Comparison of ENCODE assay signal across 11 mouse cellular contexts in genomic region chr5:120777478-120777877, GRCm38 (mm10). TPM values are rescaled to one million over a fixed set of nuclear protein-coding genes. Genes with fewer than 3 reads are reported as not detected.
DNase-seq lines count a peak whose midpoint lies in the region; ATAC-seq and TF ChIP-seq lines count a peak whose summit lies in the region.
"Had no signal": no experiment of that assay in that cellular context is flagged by ENCODE, and none has a peak within 500 bp of the region (broad histone marks: within the 10 kb centered on the region; RNA-seq: fewer than 3 reads in every experiment).

TSS of gene Oas3 (minus strand) at chr5:120777661.

- no peak for ATAC-seq in G1E (ENCODE audit: extremely low read depth, insufficient number of reproducible peaks, low FRiP score, poor library complexity, severe bottlenecking)

- no peaks in the 10 kb centered on the region for H3K36me3 ChIP-seq in G1E (replicated peaks)
- H3K36me3 ChIP-seq in small intestine, adult 2 months (ENCODE audit: control insufficient read depth, insufficient read depth, low read length), result no peaks in the 10 kb centered on the region

- no peak for TF ChIP-seq CTCF in G1E (IDR thresholded peaks at IDR 0.05; ENCODE audit: low read depth, low read length)
- no peak for TF ChIP-seq CTCF in small intestine, adult 2 months (IDR thresholded peaks at IDR 0.05; ENCODE audit: extremely low read depth, insufficient read length, insufficient replicate concordance, low read depth, low read length)

- H3K27me3 ChIP-seq in G1E (ENCODE audit: insufficient read depth, low read length), result 0 out of 2 replicates have a peak, but pooled peaks cover 4% of the 10 kb centered on the region
- no peaks in the 10 kb centered on the region for H3K27me3 ChIP-seq in small intestine, adult 2 months (ENCODE audit: control insufficient read depth, insufficient read depth, low read length)

- TF ChIP-seq POLR2A in small intestine, adult 2 months (IDR thresholded peaks at IDR 0.05; ENCODE audit: low read depth, low read length), result peak; percentile 75; the same call in 1 of the 2 replicates

- 36% methylated on average over 9 of the region's 9 CpGs for WGBS in small intestine, adult 2 months

- no peaks in the 10 kb centered on the region for H3K9me3 ChIP-seq in G1E (replicated peaks)

- DNase-seq in lung, postnatal 36 days, result peak; percentile 7
- DNase-seq in lung, postnatal 14 days, result no peak
- DNase-seq in G1E (ENCODE audit: low spot score), result no peak
- DNase-seq in induced T-regulatory cell, adult 2 months (ENCODE audit: low read depth), result peak; percentile 78
- DNase-seq in cerebellum, adult 11 months, result no peak
- no peak for DNase-seq in heart, adult 18-20 months
- DNase-seq: embryo, embryonic 11 days; gastrocnemius, postnatal 10 days; kidney, adult 2 months had no signal

- peaks cover 32% of the 10 kb centered on the region for H3K4me1 ChIP-seq in G1E (ENCODE audit: insufficient read depth, low read depth, low read length)
- H3K4me1 ChIP-seq in small intestine, adult 2 months (ENCODE audit: control insufficient read depth, insufficient read depth, insufficient read length, low read length), result peaks cover 20% of the 10 kb centered on the region

- peak within 1 kb of the TSS; percentile 91 for H3K27ac ChIP-seq in small intestine, adult 2 months (ENCODE audit: insufficient read depth, low read depth, low read length)

- H3K4me3 ChIP-seq in G1E (ENCODE audit: low read depth, low read length), result peak within 1 kb of the TSS; percentile 45; the same call in 1 of the 2 replicates
- H3K4me3 ChIP-seq in small intestine, adult 2 months (ENCODE audit: low read depth, low read length), result peak within 1 kb of the TSS; percentile 72

RNA-seq across cellular contexts. Expression of gene Oas3, which starts in this region (rescaled TPM):
- total RNA-seq in G1E (2014; fragmentation: Nextera tagmentation) (0.97 and 2.0 TPM in 2 replicates), G1E (2017) (0.60 and 0.76 TPM in 2 replicates)
- 0.26 and 0.28 TPM in 2 replicates for polyA plus RNA-seq in G1E (2012)
- polyA plus RNA-seq in small intestine, adult 2 months (2012; rRNA removed), result 9.6 and 94.5 TPM in 2 replicates
- total RNA-seq in heart, adult 18-20 months (2021), result under 1 TPM in 1 of 2 experiments, not detected in 1; 0.05 TPM
- total RNA-seq: gastrocnemius, postnatal 10 days had no signal
- polyA plus RNA-seq: neural tube, embryonic 11.5 days had no signal

Comparison
In these comparisons a context has a peak if more than half of its experiments do, and no peak if none do; other contexts are left out.
1. DNase-seq: peak in lung, postnatal 36 days (single experiment) and induced T-regulatory cell, adult 2 months (single experiment); none in lung, postnatal 14 days (single experiment), G1E (single experiment), cerebellum, adult 11 months (single experiment) and heart, adult 18-20 months (0 of 2).